Mouse (Mus musculus): ENCODE measurements around the gene Map3k12.

- TF ChIP-seq POLR2A (IDR thresholded peaks at IDR 0.05; ENCODE audit: low read depth, low read length) (no peak), CTCF (IDR thresholded peaks at IDR 0.05; ENCODE audit: extremely low read depth, insufficient read length, insufficient replicate concordance, low read depth, low read length) (no peak)
Observed at GRCm38 (mm10) chr15:102468675-102469370, 48.0 kb downstream of the Map3k12 start.

Data from small intestine, adult 2 months (tissue).